Mouse (Mus musculus) midbrain, embryonic 15.5 days (tissue): ENCODE data around the gene Map3k9. TPM values are rescaled to one million over a fixed set of nuclear protein-coding genes. Genes with fewer than 3 reads are reported as not detected.

Experiments used
- ATAC-seq: fragments of 200-750 bp; cut with Nextera tagmentation; replicated peaks from 2 replicates; pipeline ENCODE4 v1.8.0; 2017; ENCODE audit warnings: moderate TSS enrichment
- H3K27ac ChIP-seq: fragments of 300-500 bp; sonication (generic); 2 replicates; pipeline ENCODE4 v1.5.1; 2015; ENCODE audit warnings: mild to moderate bottlenecking, inconsistent platforms
- H3K27me3 ChIP-seq: fragments of 300-500 bp; sonication (generic); replicated peaks from 2 replicates; pipeline ENCODE4 v1.6.1; 2015; ENCODE audit warnings: inconsistent platforms
- H3K36me3 ChIP-seq: fragments of 300-500 bp; sonication (generic); replicated peaks from 2 replicates; pipeline ENCODE4 v1.6.1; 2015; ENCODE audit warnings: inconsistent platforms
- H3K4me1 ChIP-seq: fragments of 300-500 bp; sonication (generic); 2 replicates; pipeline ENCODE4 v1.6.1; 2015; ENCODE audit warnings: inconsistent platforms
- H3K4me2 ChIP-seq: fragments of 300-500 bp; sonication (generic); 2 replicates; pipeline ENCODE4 v1.6.1; 2015; ENCODE audit warnings: inconsistent platforms, mild to moderate bottlenecking, moderate library complexity
- H3K4me3 ChIP-seq: fragments of 300-500 bp; sonication (generic); 2 replicates; pipeline ENCODE4 v1.5.1; 2015; ENCODE audit warnings: mild to moderate bottlenecking, inconsistent platforms
- H3K9ac ChIP-seq: fragments of 300-500 bp; sonication (generic); 2 replicates; pipeline ENCODE4 v1.6.1; 2015; ENCODE audit warnings: mild to moderate bottlenecking, inconsistent platforms
- H3K9me3 ChIP-seq: fragments of 300-500 bp; sonication (generic); 2 replicates; pipeline ENCODE4 v1.6.1; 2016; ENCODE audit warnings: inconsistent platforms
- WGBS: fragments of 180-500 bp; shearing (Covaris S2); methylation state at CpG from one replicate; pipeline ENCODE4 v1.1.7; 2015; ENCODE audit warnings: mixed read lengths; 5-methylcytosine and 5-hydroxymethylcytosine counted together
- polyA plus RNA-seq: library from polyadenylated mRNA; unstranded; fragments of >200 nt; fragmentation: Nextera tagmentation; extraction: Ambion mirVana; gene quantifications from 2 replicates; pipeline ENCODE4 v1.2.1, GENCODE M21; 2015

The Map3k9 gene
- 12.0 and 14.6 TPM in 2 replicates for polyA plus RNA-seq

- Histone ChIP-seq H3K36me3 (no peaks in the 10 kb centered on the region), H3K9ac (peak within 1 kb of the TSS; percentile 80), H3K4me1 (peaks cover 20% of the 10 kb centered on the region), H3K27me3 (peaks cover 4% of the 10 kb centered on the region; the same call in 1 of the 2 replicates), H3K27ac (peak within 1 kb of the TSS; percentile 85), H3K4me3 (peak within 1 kb of the TSS; percentile 87), H3K4me2 (peak within 1 kb of the TSS; percentile 65), H3K9me3 (no peaks in the 10 kb centered on the region)
- peak; percentile 97 for ATAC-seq
- WGBS: 1% methylated on average over 44 of the region's 56 CpGs
Measured at GRCm38 (mm10) chr12:81781105-81781909, at the start of gene Map3k9. TSS of gene Map3k9 (minus strand) at chr12:81781175.

- 65% methylated on average over 2 of the region's 2 CpGs for WGBS
- no peak for ATAC-seq
Measured at GRCm38 (mm10) chr12:81828355-81828754, 47.4 kb upstream of the Map3k9 start.

GRCm38 (mm10) chr12:81822778-81823480, 42.0 kb upstream of the Map3k9 start:
- WGBS: 84% methylated on average over 4 of the region's 4 CpGs
- no peak overlapping the region for H3K9ac ChIP-seq
- no peaks in the 10 kb centered on the region for H3K4me1 ChIP-seq
- H3K9me3 ChIP-seq: no peaks in the 10 kb centered on the region
- H3K36me3 ChIP-seq: no peaks in the 10 kb centered on the region
- no peak for ATAC-seq
- no peak overlapping the region for H3K4me2 ChIP-seq
- H3K4me3 ChIP-seq: no peak overlapping the region
- H3K27ac ChIP-seq: no peak overlapping the region
- H3K27me3 ChIP-seq: no peaks in the 10 kb centered on the region

More at GRCm38 (mm10) chr12:81828355-81828754, 47.4 kb upstream of the Map3k9 start:
- no peak overlapping the region for H3K4me2 ChIP-seq
- no peak overlapping the region for H3K4me3 ChIP-seq
- H3K4me1 ChIP-seq: no peaks in the 10 kb centered on the region
- no peak overlapping the region for H3K27ac ChIP-seq
- H3K36me3 ChIP-seq: no peaks in the 10 kb centered on the region
- no peaks in the 10 kb centered on the region for H3K9me3 ChIP-seq
- no peaks in the 10 kb centered on the region for H3K27me3 ChIP-seq
- H3K9ac ChIP-seq: no peak overlapping the region

- WGBS: 88% methylated on average over 4 of the region's 4 CpGs
- H3K27ac ChIP-seq: no peak overlapping the region
- ATAC-seq: no peak
Measured at GRCm38 (mm10) chr12:81822176-81822575, 41.2 kb upstream of the Map3k9 start.

GRCm38 (mm10) chr12:81820700-81821099, 39.7 kb upstream of the Map3k9 start:
- H3K9me3 ChIP-seq: no peaks in the 10 kb centered on the region
- no peak for ATAC-seq
- 90% methylated on average over 4 of the region's 4 CpGs for WGBS

More at GRCm38 (mm10) chr12:81822176-81822575, 41.2 kb upstream of the Map3k9 start:
- Histone ChIP-seq H3K4me2 (no peak overlapping the region), H3K9ac (no peak overlapping the region), H3K4me3 (no peak overlapping the region), H3K27me3 (no peaks in the 10 kb centered on the region), H3K9me3 (no peaks in the 10 kb centered on the region), H3K36me3 (no peaks in the 10 kb centered on the region), H3K4me1 (no peaks in the 10 kb centered on the region)

GRCm38 (mm10) chr12:81817126-81817505, 36.1 kb upstream of the Map3k9 start:
- H3K9ac ChIP-seq: no peak overlapping the region
- no peaks in the 10 kb centered on the region for H3K27me3 ChIP-seq
- no peaks in the 10 kb centered on the region for H3K9me3 ChIP-seq
- peaks cover 7% of the 10 kb centered on the region; the same call in 1 of the 2 replicates for H3K4me1 ChIP-seq
- peak overlapping the region; percentile 30 for H3K4me2 ChIP-seq
- ATAC-seq: no peak; the same call in 1 of the 2 replicates
- H3K36me3 ChIP-seq: no peaks in the 10 kb centered on the region
- H3K4me3 ChIP-seq: peak overlapping the region; percentile 6; the same call in 1 of the 2 replicates
- peak overlapping the region; percentile 34; the same call in 1 of the 2 replicates for H3K27ac ChIP-seq
- 37% methylated on average over 6 of the region's 6 CpGs for WGBS

More at GRCm38 (mm10) chr12:81820700-81821099, 39.7 kb upstream of the Map3k9 start:
- Histone ChIP-seq H3K27ac (no peak overlapping the region), H3K4me2 (no peak overlapping the region), H3K27me3 (no peaks in the 10 kb centered on the region), H3K4me3 (no peak overlapping the region), H3K4me1 (peaks cover 7% of the 10 kb centered on the region; the same call in 1 of the 2 replicates), H3K36me3 (no peaks in the 10 kb centered on the region), H3K9ac (no peak overlapping the region)

- no peak; the same call in 1 of the 2 replicates for ATAC-seq
Measured at GRCm38 (mm10) chr12:81816330-81817125, 35.6 kb upstream of the Map3k9 start.

GRCm38 (mm10) chr12:81814742-81815141, 33.8 kb upstream of the Map3k9 start:
- no peak for ATAC-seq
- no peak overlapping the region for H3K4me2 ChIP-seq
- no peak overlapping the region for H3K27ac ChIP-seq
- H3K9ac ChIP-seq: no peak overlapping the region
- WGBS: 93% methylated on average over 5 of the region's 5 CpGs
- peaks cover 10% of the 10 kb centered on the region; the same call in 1 of the 2 replicates for H3K4me1 ChIP-seq
- H3K4me3 ChIP-seq: no peak overlapping the region
- H3K36me3 ChIP-seq: no peaks in the 10 kb centered on the region
- no peaks in the 10 kb centered on the region for H3K27me3 ChIP-seq
- H3K9me3 ChIP-seq: no peaks in the 10 kb centered on the region

More at GRCm38 (mm10) chr12:81816330-81817125, 35.6 kb upstream of the Map3k9 start:
- Histone ChIP-seq H3K27me3 (no peaks in the 10 kb centered on the region), H3K9ac (no peak overlapping the region), H3K4me2 (peak overlapping the region; percentile 30), H3K4me3 (peak overlapping the region; percentile 6; the same call in 1 of the 2 replicates), H3K9me3 (no peaks in the 10 kb centered on the region), H3K4me1 (peaks cover 7% of the 10 kb centered on the region; the same call in 1 of the 2 replicates), H3K36me3 (no peaks in the 10 kb centered on the region), H3K27ac (peak overlapping the region; percentile 34; the same call in 1 of the 2 replicates)
- WGBS: 5% methylated on average over 10 of the region's 10 CpGs

- Histone ChIP-seq H3K36me3 (no peaks in the 10 kb centered on the region), H3K27me3 (no peaks in the 10 kb centered on the region; the same call in 1 of the 2 replicates), H3K27ac (no peak overlapping the region), H3K4me1 (peaks cover 21% of the 10 kb centered on the region), H3K4me3 (no peak overlapping the region), H3K4me2 (no peak overlapping the region), H3K9ac (no peak overlapping the region), H3K9me3 (no peaks in the 10 kb centered on the region)
- 38% methylated on average over 8 of the region's 8 CpGs for WGBS
- peak; percentile 57; the same call in 1 of the 2 replicates for ATAC-seq
Measured at GRCm38 (mm10) chr12:81810417-81810816, 29.4 kb upstream of the Map3k9 start.

GRCm38 (mm10) chr12:81808596-81808995, 27.6 kb upstream of the Map3k9 start:
- Histone ChIP-seq H3K27ac (no peak overlapping the region), H3K27me3 (no peaks in the 10 kb centered on the region; the same call in 1 of the 2 replicates), H3K4me2 (no peak overlapping the region), H3K9ac (no peak overlapping the region), H3K4me1 (peaks cover 21% of the 10 kb centered on the region), H3K36me3 (no peaks in the 10 kb centered on the region), H3K9me3 (no peaks in the 10 kb centered on the region), H3K4me3 (no peak overlapping the region)
- 27% methylated on average over 2 of the region's 2 CpGs for WGBS
- no peak for ATAC-seq

GRCm38 (mm10) chr12:81807953-81808352, 27.0 kb upstream of the Map3k9 start:
- WGBS: 11% methylated on average over 11 of the region's 11 CpGs
- ATAC-seq: peak; percentile 31; the same call in 1 of the 2 replicates
- Histone ChIP-seq H3K27me3 (no peaks in the 10 kb centered on the region; the same call in 1 of the 2 replicates), H3K4me3 (no peak overlapping the region), H3K4me2 (peak overlapping the region; percentile 44), H3K36me3 (no peaks in the 10 kb centered on the region), H3K9me3 (no peaks in the 10 kb centered on the region), H3K4me1 (peaks cover 21% of the 10 kb centered on the region), H3K9ac (no peak overlapping the region), H3K27ac (no peak overlapping the region)
